Mouse (Mus musculus) spleen, adult 2 months (tissue): Measurements from ENCODE around the gene Hist1h4k. TPM values are rescaled to one million over a fixed set of nuclear protein-coding genes. Genes with fewer than 3 reads are reported as not detected.
"Not testable (repeated sequence)": the region's sequence is repeated elsewhere in the genome, so short reads cannot be mapped to it uniquely, and the experiment has no call there.

Source experiments
- DNase-seq, 2 experiments: peaks; one replicate each; pipeline versions ENCODE4 v3.0.0 to v3.0.0-alpha.2; 2012 to 2021; ENCODE audit warnings: low spot score in 2 of 2, low read depth in 1 of 2
- H3K27ac ChIP-seq: fragments of 200-500 bp; 2 replicates; pipeline ENCODE4 v1.5.1; 2012; ENCODE audit warnings: low read length, inconsistent platforms; ENCODE audit not compliant: insufficient read depth
- H3K27me3 ChIP-seq: fragments of 200-500 bp; 2 replicates; pipeline ENCODE4 v1.6.1; 2012; ENCODE audit warnings: mild to moderate bottlenecking, moderate library complexity, low read length, inconsistent platforms; ENCODE audit not compliant: control insufficient read depth, insufficient read depth
- H3K36me3 ChIP-seq: fragments of 200-500 bp; 2 replicates; pipeline ENCODE4 v1.6.1; 2012; ENCODE audit warnings: mild to moderate bottlenecking, low read length, inconsistent platforms; ENCODE audit not compliant: control insufficient read depth, insufficient read depth
- H3K4me1 ChIP-seq: fragments of 200-500 bp; 2 replicates; pipeline ENCODE4 v1.6.1; 2011; ENCODE audit warnings: inconsistent platforms; ENCODE audit not compliant: control insufficient read depth, insufficient read depth, insufficient read length
- H3K4me3 ChIP-seq: fragments of 200-500 bp; 2 replicates; pipeline ENCODE4 v1.5.1; 2011; ENCODE audit warnings: mild to moderate bottlenecking, inconsistent platforms; ENCODE audit not compliant: insufficient read depth, insufficient read length; ENCODE audit errors: extremely low read depth
- CTCF ChIP-seq: fragments of 200-500 bp; IDR thresholded peaks from 2 replicates; pipeline ENCODE4 v1.5.1; 2011; ENCODE audit warnings: mild to moderate bottlenecking, inconsistent platforms; ENCODE audit not compliant: insufficient read depth, insufficient read length, insufficient replicate concordance; ENCODE audit errors: extremely low read depth
- POLR2A ChIP-seq: fragments of 200-500 bp; IDR thresholded peaks from 2 replicates; pipeline ENCODE4 v1.6.1; 2011; ENCODE audit warnings: low read depth, low read length, inconsistent platforms
- WGBS: fragments of 180-500 bp; shearing (Covaris S2); methylation state at CpG from one replicate; pipeline ENCODE4 v1.1.7; 2018; 5-methylcytosine and 5-hydroxymethylcytosine counted together
- polyA plus RNA-seq: library from polyadenylated mRNA; depleted of rRNA; stranded (reverse); fragments of >200 nt; gene quantifications from 2 replicates; pipeline ENCODE4 v1.2.3, GENCODE M21; 2012

The Hist1h4k gene
- polyA plus RNA-seq, 1 experiment = 92.4 TPM

- H3K4me3 ChIP-seq = no peak overlapping the region; the same call in 1 of the 2 replicates
- TF ChIP-seq POLR2A (no peak), CTCF (no peak)
- no peak for DNase-seq
- WGBS = 49% methylated on average over 6 of the region's 6 CpGs
- H3K36me3 ChIP-seq = no peaks in the 10 kb centered on the region
- H3K4me1 ChIP-seq = no peaks in the 10 kb centered on the region; the same call in 1 of the 2 replicates
- H3K27me3 ChIP-seq = no peaks in the 10 kb centered on the region
- peak overlapping the region; percentile 57; the same call in 1 of the 2 replicates for H3K27ac ChIP-seq
Observed at GRCm38 (mm10) chr13:21781021-21781555, 30.8 kb upstream of the Hist1h4k start.

GRCm38 (mm10) chr13:21779767-21780731 lies 29.7 kb upstream of the Hist1h4k start, which contains the start of gene Hist1h1b:
Hist1h1b (minus strand) TSS chr13:21780625.
- peak within 1 kb of the TSS; percentile 80 for H3K27ac ChIP-seq
- TF ChIP-seq CTCF (no peak), POLR2A (no peak; the same call in 1 of the 2 replicates)
- H3K36me3 ChIP-seq = no peaks in the 10 kb centered on the region
- DNase-seq = peak in 1 of 2 experiments; percentile 53
- no peaks in the 10 kb centered on the region for H3K27me3 ChIP-seq
- H3K4me3 ChIP-seq = peak within 1 kb of the TSS; percentile 69
- H3K4me1 ChIP-seq = no peaks in the 10 kb centered on the region; the same call in 1 of the 2 replicates
- WGBS = under 1% methylated on average over 44 of the region's 44 CpGs

GRCm38 (mm10) chr13:21778814-21779766 lies 28.8 kb upstream of the Hist1h4k start:
- Histone ChIP-seq H3K4me3 (peak overlapping the region; percentile 77), H3K36me3 (no peaks in the 10 kb centered on the region), H3K27ac (peak overlapping the region; percentile 91), H3K27me3 (no peaks in the 10 kb centered on the region), H3K4me1 (no peaks in the 10 kb centered on the region; the same call in 1 of the 2 replicates)
- 2% methylated on average over 33 of the region's 33 CpGs for WGBS
- DNase-seq = peak; percentile 63 to 89
- TF ChIP-seq POLR2A (peak; percentile 10; the same call in 1 of the 2 replicates), CTCF (no peak)

- TF ChIP-seq POLR2A = no peak
- no peak for TF ChIP-seq CTCF
- peaks cover 7% of the 10 kb centered on the region; the same call in 1 of the 2 replicates for H3K4me1 ChIP-seq
- WGBS = 35% methylated on average over 1 of the region's 1 CpGs
- H3K36me3 ChIP-seq = no peaks in the 10 kb centered on the region
- H3K4me3 ChIP-seq = no peak overlapping the region
- DNase-seq = no peak
- H3K27ac ChIP-seq = no peak overlapping the region
- no peaks in the 10 kb centered on the region for H3K27me3 ChIP-seq
Observed at GRCm38 (mm10) chr13:21755707-21756106, 5.4 kb upstream of the Hist1h4k start.

- not testable (repeated sequence) for H3K27me3 ChIP-seq, H3K4me1 ChIP-seq, H3K36me3 ChIP-seq
- Histone ChIP-seq H3K4me3 (peak overlapping the region; percentile 40), H3K27ac (peak overlapping the region; percentile 91)
- DNase-seq = peak in 1 of 2 experiments; percentile 38
- under 1% methylated on average over 20 of the region's 26 CpGs for WGBS
Observed at GRCm38 (mm10) chr13:21754294-21755001, 4.1 kb upstream of the Hist1h4k start.
